Mouse (Mus musculus): ENCODE measurements around the gene Synm.

DNA sequence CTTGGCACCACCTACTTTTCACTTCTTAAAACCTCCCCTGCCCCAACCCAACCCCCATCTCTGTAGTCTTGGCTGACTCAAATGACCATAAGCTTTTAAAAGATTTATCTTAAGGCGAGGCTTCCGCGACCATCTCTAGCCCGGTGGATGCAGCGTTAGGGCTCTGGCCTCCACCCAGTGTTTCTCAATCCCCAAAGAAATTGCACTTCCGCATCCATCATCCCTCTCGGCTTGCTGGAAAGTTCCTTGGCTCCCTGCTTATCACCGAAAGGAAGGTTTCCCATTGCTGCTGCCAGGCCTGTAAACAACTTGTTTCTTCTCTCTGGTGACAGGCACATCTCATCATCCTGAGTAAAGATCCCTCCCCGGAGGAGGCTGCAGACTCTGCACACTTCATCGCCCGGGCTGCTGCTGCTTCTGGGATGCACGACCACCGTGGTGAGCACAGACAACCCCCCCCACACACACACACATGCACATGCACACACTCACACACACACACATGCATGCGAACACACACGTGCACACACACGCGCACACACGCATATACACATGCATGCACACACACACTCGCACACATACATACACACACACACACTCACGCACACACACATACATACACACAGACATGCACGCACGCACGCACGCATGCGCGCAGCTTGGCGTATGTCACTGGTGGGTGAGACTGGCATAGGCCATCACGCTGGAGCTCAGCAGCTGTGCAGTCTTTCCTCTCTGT is 61.5 kb downstream of the Synm start:
- 0 out of 2 replicates have a peak, but pooled peaks have one; percentile 7 for TF ChIP-seq CTCF (IDR thresholded peaks at IDR 0.05; ENCODE audit: control insufficient read depth, insufficient read depth, low read length)
- no peak for TF ChIP-seq POLR2A (IDR thresholded peaks at IDR 0.05; ENCODE audit: borderline replicate concordance, control insufficient read depth, low read depth, low read length)
